Mouse (Mus musculus) cerebellum, adult 11-12 months (tissue): ENCODE measurements around the gene Eef1e1.
"Not testable (repeated sequence)": the region's sequence is repeated elsewhere in the genome, so short reads cannot be mapped to it uniquely, and the experiment has no call there.

ENCODE experiments used
- DNase-seq: peaks from one replicate; pipeline ENCODE4 v3.0.0; 2022

The Eef1e1 gene

DNA sequence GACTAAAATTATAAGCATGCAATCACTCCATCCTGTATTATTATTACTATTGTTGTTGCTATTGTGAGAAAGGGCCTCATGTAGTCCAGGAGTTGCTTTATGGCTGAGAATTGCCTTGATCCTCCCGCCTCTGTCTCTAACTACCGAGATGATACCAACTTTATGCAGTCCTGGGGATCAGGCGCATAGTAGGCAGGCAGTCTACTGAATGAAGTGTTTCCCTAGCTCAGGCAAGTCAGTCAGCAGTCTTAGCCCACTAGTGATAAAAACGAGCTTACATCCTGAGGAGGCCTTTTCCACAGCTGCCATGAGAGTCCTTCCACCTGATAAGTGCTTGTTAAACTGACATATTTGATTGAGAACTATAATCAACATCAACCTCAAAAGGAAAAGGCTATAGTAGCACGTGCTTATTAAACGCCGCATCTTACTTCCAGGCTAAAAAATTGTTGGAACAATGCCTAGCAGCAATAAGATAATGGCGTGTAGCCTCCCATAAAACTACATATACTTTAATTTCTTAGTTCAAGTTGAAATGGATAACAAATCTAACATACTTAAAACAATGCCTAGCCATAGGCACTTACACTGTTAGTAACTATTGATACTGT, 34.5 kb downstream of the Eef1e1 start:
- DNase-seq, result no peak

DNA sequence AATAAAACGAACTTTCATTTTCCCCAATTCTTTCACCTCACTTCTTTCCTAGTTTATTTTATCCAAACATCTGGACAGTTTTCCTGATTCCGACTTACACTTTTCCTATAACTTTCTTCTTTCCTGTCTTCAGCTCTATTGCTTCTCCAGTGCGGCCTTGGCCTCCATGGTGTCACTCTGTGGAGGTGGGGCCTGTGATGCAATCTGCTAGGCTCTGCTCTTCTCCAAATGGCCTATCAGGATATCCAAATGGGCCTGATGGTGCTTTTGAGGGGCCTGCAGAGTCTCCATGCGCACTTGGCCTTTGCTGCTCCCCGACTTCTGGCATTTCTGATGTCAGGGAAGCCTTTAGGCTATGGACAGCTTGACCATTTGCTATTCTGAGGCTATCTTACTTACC, 35.6 kb downstream of the Eef1e1 start:
- no peak for DNase-seq

DNA sequence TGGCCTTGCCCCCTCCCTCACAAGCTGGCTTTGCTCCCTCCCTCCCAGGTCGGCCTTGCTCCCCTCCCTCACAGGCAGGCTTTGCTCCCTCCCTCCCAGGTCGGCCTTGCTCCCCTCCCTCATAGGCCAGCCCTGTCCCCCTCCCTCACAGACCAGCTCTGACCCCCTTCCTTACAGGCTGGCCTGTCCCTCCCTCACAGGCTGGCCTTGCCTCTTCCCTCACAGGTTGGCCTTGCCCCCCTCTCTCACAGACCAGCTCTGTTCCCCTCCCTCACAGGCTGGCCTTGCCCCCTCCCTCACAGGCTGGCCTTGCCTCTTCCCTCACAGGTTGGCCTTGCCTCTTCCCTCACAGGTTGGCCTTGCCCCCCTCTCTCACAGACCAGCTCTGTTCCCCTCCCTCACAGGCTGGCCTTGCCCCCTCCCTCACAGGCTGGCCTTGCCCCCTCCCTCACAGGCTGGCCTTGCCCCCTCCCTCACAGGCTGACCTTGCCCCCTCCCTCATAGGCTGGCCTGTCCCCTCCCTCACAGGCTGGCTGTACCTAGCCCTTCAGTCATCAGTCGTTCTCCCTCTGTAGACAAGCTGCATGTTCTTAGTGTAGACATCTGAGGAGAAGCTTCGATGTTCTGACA, 40.7 kb downstream of the Eef1e1 start:
- DNase-seq, result not testable (repeated sequence)

DNA sequence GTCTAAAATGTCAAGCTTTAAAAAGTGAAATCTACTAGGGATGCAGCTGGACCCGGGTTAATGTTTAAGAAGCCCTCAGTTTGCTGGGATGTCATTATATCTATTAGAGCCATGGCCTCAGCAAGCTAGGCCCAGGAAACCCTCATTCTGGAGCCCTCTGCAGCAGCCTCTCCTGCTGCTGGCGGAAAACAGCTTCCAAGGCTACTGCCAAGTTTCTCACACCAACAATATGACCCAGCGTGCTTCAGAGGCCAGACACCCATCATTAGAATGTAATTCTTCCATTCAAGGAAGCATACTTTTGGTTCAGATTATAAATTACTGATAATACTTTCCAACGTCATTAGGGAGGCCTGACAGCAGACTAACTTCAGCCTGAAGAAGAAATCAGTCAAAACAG, 42.0 kb downstream of the Eef1e1 start:
- DNase-seq, result no peak

DNA sequence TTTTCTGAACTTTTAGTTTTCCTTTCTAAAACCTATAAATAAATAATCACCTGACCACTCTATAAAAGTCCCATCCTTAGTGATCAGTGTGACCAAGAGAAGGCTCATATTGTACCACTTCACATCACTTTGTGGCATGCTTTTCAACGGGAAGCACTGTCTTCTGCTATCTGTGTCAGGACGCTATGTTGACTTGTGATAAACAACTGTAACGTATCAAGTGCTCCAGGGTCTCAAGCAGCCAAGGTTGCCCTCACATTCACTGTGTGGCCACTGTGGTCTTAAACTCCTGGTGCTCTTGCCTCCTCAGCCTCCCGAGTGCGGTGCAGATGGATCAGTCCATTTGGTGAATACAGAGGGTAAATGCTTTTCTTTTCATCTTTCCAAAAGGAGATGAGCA, 43.2 kb downstream of the Eef1e1 start:
- DNase-seq, result no peak

DNA sequence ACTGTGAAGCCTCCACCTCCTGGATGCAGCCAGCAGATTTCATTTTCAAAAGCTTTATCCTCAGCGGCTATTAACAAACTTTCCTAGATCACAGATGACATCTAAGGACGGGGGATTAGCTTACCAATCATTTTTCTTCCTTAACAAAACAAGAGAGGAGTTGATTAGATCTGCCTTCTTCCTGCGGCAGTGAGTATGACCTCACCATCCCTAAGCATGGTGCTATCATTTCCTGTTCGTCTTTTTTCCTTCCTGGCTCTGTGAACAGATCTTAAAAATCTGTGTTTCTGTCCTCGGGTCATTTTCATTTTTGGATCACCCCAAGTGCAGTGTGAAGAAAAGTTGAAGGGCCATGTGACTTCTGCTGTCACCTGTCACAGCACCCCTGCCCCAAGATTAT, 44.6 kb downstream of the Eef1e1 start:
- no peak for DNase-seq

DNA sequence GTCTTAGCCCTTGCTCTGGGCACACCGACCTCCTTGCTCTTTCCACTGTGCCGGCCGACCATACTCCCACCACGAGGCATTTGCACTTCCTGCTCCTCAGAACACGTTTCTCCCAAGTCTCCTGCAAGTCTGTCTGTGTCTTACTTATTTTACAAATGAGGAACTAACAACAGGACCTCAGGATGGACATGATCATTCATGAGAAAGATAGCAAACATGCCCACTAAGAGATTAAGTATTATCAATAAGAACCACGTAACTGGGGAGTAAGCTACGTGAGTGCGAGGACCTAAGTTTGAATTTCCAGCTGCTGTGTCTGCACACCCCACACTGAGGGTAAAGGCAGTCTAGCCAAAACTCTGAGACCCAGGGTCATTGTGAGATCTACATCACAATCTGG, 45.3 kb downstream of the Eef1e1 start:
- no peak for DNase-seq

DNA sequence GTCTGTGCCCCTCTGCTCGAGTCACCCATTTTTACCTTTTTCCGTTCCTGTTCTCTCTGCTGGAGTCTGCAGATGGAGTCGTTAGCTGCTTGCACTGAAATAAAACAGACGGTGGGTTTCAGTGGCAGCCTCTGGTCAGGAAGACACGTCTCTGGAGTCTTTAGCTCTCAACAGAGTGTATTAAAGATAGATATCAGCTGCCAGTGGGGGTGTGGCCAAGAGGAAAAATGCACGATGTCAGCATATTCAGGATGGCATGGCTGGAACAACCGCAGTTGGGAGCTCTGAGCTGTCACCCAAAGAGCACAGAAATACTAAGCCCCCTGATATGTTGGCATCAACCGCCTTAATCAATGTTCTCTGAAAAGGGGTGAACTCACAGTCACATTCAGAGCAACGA, 46.2 kb downstream of the Eef1e1 start:
- no peak for DNase-seq

DNA sequence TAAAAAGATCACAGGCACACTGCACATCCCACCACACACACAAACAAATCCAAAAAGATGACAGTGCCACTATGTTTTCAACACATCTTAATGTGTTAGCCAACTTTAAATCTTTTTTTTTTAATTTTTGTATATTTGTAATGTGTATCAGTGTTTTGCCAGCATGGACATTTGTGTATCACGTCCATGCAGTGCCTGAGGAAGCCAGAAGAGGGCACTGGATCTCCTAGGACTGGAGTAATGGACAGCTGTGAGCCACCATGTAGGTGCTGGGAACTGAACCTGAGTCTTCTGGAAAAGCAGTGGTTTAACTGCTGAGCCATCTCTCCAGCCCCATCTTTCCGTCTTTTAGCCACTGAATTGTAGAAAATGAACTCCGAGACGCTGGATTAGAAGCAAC, 46.7 kb downstream of the Eef1e1 start:
- DNase-seq, result no peak

DNA sequence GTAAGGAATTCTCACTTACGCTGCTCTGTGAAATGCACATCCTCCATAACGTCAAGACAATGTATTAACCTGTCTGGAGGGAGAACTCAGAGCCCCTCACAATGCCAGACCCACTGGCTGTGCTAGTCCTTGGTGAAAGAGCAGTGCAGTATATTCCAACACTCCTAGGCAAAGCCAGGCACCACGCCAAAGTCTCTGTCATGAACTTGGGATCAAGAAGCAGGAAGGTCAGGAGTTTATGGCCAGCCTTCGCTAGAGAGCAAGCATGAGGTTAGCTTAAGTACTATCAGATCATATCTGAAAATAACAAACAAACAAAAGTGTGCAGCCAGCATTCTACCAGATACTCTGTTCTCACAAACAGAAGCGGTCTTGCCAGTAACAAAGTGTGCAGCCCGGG, 48.5 kb downstream of the Eef1e1 start:
- no peak for DNase-seq

DNA sequence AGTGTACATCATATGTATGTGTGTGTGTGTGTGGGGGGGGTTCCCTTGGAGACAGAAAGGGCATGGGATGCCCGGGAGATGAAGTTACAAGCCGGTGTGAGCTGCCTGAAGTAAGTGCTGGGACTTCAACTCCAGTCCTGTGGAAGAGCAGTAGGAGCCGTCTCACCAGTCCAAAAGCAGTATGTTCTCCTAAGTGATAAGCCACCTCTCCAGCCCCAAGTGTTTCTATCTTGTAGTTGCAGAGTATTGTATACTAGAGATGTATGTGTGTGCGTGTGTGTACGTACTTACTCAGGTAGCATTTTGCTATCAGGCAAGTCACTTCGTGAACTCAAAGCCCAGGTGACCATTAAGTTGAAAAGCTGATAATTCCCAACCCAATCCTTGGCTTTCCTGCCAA, 51.7 kb downstream of the Eef1e1 start:
- DNase-seq, result no peak

DNA sequence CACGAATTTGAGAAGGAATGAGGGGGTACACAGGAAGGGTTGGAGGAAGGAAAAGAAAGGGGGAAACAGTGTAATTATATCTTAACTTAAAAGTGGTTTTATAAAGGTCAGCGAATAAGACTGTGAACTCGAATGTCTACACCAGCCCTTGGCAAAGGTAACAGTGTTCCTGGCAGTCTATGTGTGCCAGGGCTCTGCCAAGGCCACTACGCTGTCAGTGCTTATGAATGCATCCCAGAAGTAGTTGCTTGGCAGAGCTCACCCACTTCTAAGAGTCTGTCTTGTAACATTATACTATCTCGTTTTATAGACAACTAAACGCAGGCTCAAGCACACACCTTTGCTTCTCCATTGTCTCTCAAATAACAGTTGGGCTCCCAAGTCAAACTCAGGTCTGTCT, 53.5 kb downstream of the Eef1e1 start:
- DNase-seq, result no peak

DNA sequence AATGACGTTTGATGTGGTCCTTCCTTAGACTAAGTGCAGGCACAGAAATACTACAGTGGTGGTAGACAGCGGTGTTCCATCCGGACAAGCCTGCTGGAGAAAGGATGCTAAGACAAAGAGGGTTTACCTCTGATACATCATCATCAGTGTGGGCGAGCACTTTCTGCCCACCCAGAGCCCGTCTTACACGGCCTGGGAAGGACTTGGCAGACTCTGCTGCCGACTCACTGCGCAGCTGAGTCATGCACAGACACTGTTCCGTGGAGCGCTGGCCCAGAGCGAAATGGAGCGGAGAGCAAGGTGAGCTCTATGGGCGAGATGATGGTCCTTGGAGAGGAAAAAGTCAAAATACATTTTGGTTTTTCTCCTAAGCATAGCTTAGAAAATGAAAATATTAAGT, 55.9 kb downstream of the Eef1e1 start:
- no peak for DNase-seq

DNA sequence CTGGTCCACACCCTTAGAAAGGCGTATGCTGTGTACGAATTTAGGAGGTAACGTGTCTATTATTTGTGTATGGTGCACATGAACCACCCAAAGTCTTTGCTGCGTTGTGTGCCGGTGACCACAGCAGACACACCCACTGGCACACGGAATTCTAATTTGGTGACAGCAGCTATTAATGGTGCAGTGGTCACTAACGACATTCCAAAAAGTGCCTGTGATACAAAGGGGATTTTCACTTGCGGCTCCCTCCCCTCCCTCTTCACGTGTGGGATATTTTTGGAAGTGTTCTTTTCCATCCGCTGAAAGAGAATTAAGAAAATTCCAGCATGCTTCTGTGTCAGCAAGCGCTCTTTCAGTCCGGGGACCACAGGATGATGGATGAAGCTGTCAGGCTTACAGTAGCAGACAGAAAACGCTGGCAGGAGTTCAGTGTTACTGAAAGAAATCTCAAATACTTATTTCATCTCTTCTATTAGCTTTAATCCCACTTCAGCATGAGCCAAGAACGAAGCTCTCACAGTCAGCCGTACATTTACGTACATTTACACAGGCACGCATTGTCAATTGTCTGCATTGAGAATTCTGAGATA, 56.5 kb downstream of the Eef1e1 start:
- DNase-seq, result no peak

DNA sequence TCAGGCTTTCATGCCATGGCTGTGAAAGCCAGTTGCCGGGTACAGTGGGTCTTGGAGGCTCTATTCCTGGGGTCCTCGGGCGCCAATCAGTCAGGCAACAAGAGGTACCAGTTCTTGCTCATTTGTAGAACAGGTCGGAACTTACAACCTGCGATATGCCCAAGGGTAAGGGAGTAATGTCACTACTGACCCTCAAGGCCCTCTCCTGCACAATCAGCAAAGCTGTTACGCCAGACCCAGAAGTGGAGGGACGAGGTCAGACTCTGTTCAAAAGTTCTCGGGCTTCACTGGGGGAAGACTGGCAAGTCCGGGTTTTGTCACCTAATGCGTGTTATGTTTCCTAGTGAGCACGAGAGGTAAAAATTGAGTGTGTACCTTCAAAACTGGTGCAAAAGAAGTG, 58.0 kb downstream of the Eef1e1 start:
- DNase-seq, result no peak

DNA sequence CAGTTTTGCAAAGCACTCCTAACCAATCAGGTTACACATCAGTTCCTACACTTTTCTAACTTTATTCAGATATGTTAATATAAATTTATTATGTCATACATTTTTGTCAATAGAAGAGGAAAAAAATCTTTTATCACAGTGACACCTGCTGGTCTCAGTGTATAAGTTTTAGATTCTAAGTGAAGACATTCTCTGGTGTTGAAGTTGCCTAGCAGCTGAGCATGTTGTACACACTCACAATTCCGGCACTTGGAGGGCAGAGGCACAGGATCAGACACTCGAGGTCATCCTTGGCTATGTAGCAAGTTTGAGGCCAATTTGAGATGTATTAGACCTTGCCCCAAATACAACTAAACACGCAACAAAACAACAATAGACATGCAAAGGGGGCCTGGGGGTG, 61.8 kb downstream of the Eef1e1 start:
- DNase-seq, result no peak

DNA sequence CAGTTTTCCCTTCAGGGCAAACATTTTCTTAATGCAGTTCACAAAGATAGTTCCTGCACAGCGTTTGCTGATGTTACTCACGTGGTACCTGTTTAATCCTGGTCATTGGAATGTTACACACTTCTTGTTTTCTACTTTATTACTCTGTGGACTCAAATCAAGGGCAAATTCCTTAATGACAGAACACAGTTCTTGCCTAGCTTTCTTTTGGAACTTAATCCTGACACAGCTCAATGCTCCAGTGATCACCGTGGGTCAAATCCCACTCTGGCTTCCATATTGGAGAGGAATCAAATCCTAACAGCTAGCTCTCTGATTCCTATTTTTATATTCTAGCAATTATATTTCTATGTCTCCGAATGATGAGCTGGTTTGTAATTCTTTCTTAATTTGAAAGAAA, 62.4 kb downstream of the Eef1e1 start:
- DNase-seq, result no peak
